Mouse (Mus musculus) lung, postnatal 36 days (tissue): ENCODE data around the gene Manbal.

Source experiments
- DNase-seq: peaks from one replicate; pipeline ENCODE4 v3.0.0; 2022; ENCODE audit warnings: mixed read lengths

The Manbal gene

GRCm38 (mm10) chr2:157367184-157367893 lies at the start of gene Manbal:
Gene Manbal (plus strand): TSS chr2:157367594.
- DNase-seq: peak; percentile 95

DNA sequence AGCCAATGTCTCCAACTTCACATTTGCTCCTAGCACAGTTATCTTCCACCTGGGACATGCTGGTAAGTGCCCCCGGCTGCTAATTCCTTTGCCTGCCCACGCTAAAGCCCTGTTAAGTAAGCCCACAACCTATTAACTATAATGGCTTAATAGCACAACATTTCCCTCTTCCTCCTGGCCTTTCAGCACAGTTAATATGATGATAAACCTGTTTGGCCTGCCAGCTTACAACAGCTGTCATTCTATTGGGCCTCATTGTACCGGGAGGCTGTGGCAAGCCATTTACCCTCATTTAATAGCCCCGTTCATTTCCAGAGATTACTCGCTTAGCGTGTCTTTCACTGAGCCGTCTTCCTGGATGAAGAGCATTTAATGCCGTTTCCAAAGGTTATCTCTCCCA lies 47.3 kb upstream of the Manbal start:
- no peak for DNase-seq

DNA sequence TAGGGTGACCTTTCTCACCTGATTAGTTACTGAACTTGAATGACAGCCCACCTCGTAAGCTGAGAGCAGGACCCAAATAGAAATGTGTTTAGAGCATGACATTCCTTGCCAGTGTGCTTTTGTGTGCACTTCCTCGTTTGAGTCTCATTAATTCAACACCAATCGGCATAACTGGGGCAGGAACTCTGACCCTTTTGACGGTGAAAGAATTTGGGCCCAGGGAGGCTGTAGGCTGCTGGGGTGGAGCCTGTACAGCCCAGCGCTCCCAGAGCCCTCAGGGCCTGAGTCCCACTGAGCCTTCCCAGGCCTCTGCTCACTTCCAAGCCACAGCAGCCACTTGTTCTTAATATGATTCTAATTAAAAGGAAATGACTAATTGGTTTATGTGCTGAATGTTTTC lies 46.5 kb upstream of the Manbal start:
- no peak for DNase-seq

GRCm38 (mm10) chr2:157322029-157322766 lies 45.2 kb upstream of the Manbal start:
- no peak for DNase-seq

DNA sequence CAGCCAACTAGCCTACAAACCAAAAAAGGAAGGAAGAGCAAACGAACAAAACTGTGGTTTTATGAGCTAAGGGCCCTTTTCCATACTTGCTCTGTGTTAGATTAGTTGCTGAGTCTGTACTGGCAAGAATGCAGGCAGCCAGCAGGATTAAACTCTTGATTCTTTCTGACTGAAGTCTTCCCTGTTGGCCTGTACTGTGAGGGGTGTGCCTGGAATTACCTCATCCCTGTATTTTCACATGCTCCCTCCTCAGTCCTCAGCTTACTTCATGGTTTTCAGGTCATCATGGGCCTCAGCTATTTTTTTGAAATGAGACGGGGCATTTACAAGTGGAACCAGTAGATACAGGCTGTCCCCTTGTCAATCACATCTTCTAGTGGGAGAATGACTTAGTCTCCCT lies 42.2 kb upstream of the Manbal start:
- DNase-seq: no peak

DNA sequence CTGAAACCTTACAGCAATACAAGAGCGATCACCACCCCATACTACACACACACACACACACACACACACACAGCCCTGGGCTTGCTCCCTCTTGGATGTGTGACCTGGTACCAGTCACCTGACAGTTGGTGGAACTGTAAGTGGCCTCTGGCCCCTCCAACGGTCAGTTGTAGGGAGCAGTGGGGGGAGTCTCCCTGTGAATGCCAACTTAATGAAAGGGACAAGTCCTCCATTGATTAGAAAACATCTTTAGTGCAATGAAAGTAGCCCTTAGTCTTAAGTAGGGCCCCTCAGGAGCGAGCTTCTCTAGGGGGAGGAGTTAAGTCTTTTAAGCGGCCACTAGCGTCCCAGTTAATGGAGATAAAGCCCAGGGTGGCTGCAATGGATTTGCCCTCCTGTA lies 39.3 kb upstream of the Manbal start:
- no peak for DNase-seq

- DNase-seq: no peak
These were observed 38.8 kb upstream of the Manbal start for GRCm38 (mm10) chr2:157328570-157328969.

GRCm38 (mm10) chr2:157332059-157332458 lies 35.3 kb upstream of the Manbal start:
- no peak for DNase-seq

GRCm38 (mm10) chr2:157338663-157339062 lies 28.7 kb upstream of the Manbal start:
- DNase-seq: peak; percentile 85

- no peak for DNase-seq
These were observed 27.9 kb upstream of the Manbal start for GRCm38 (mm10) chr2:157339532-157339931.

GRCm38 (mm10) chr2:157340221-157340741 lies 27.1 kb upstream of the Manbal start:
- peak; percentile 73 for DNase-seq

- DNase-seq: peak; percentile 76
These were observed 25.7 kb upstream of the Manbal start for GRCm38 (mm10) chr2:157341554-157342270.

DNA sequence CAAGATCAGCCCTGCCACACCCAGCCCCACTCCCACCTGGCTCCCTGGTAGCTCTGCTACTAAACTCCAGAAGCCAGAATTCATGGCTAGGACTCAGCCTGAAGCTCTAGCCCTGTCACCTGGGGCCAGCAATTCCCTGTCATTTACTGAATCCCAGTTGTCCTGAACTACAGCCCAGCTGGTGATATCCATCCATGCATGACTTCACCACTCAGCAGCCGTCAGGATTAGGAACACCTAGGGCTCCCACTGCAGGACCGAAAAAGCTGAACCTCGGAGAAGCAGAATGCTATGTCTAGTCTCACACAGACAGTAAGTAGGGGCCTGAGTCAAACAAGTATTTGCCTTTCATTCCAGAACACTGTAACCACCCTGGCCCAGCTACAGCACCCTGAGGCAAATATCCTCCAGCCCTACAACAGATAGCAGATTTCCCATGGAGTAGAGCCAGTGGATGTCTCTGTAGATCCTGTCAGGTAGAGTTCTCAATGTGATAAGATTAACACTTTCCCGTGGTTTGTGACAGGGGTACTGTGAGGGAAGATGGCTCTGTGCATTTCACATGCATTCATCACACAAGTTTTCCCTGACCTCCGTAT lies 25.0 kb upstream of the Manbal start:
- DNase-seq: no peak

DNA sequence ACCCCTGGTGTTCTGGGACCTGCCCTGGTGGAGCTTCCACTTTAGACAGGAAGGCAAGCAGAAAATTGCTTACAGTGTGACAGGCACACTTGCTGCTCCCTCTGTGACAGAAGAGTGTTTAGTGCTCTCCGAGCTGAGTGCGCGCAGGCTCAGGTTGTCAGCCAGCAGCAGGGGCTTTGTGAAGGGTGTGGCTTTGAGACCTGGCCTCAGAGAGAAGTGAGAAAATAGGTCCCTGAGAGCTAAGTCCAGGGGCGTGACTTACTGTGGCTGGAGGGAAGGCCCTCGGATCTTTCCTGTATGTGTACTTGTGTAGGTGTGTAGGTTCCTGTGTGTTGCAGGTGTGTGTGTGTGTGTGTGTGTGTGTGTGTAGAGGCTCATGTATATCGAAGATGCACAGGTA lies 24.1 kb upstream of the Manbal start:
- DNase-seq: no peak

GRCm38 (mm10) chr2:157347361-157348159 lies 19.8 kb upstream of the Manbal start, which contains the start of gene Ghrh:
Gene Ghrh (minus strand): TSS chr2:157347506.
- DNase-seq: peak; percentile 16

GRCm38 (mm10) chr2:157349121-157349778 lies 18.1 kb upstream of the Manbal start:
- no peak for DNase-seq

DNA sequence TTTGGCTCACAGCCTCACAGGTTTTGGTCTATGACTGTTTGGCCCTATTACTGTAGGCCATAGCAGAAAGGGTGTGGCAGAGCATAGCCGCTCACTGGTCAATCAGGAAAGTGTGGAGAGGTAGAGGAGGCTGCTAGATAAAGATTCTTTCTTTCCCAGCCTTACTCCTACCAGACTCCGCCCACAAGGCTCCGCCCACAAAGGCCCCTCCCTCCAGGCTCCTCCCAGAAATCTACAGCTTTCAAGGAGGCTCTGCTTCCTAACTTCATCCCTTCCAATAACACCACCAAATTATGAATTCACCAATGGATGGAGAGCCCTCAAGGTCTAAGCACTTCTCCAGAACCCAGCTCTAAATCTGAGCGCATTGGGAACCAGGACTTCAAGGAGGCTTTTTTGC lies 14.2 kb upstream of the Manbal start:
- DNase-seq: no peak

GRCm38 (mm10) chr2:157354106-157354505 lies 13.3 kb upstream of the Manbal start:
- no peak for DNase-seq

DNA sequence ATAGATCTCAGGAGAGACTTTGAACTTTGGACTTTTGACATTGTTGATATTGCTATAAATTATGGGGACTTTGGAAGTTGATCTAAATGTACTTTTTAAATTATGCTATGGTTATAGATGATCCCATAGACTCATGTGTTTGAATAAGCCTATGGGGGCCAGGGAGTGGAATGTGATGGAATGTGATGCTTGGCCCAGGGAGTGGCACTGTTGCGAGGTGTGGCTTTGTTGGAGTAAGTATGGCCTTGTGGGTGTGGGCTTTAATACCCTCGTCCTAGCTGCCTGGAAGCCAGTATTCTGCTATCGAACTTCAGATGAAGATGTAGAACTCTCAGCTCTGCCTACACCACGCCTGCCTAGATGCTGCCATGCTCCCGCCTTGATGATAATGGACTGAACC lies 7.4 kb upstream of the Manbal start:
- no peak for DNase-seq

- no peak for DNase-seq
These were observed 4.4 kb upstream of the Manbal start for GRCm38 (mm10) chr2:157363031-157363430.

DNA sequence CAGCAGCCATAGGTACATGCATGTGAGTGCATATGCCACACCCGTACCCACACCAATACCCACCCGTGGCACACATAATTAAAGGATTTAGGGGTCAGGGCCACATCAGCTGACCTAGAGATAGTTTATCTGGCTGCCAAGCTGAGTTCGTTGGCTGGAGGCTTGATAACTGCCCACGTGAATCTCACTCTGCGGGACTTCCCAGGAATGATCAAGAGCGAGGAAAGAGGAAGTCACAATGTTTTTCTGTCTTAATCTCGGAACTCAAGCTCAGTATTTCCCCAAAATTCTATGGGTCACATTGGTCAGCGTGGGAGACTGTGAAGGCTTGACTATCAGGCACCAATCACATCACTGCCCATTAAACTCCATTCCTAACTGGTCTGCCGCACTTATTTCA lies 632 bp upstream of the Manbal start:
- DNase-seq: peak; percentile 51

DNA sequence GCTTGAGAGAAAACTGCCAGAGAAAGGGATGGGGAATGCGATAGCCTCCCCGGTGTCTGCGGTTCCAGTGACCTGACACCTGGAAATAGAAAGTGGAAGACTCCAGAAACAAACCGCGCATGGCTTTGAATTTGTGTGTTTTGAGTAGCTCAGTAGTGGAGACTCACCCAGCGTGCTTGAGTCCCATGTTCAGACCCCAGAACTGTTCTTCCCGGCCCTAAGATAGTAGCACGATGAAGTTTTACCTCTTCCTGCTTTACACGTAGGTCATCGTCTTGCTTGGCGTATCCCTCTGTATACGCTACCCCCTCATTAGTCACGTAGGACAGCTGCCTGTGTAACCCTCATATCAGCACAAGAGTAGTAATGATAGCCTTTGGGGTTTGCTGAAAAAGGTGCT lies 597 bp downstream of the Manbal start:
- no peak for DNase-seq
